Mouse (Mus musculus) naive thymus-derived CD4-positive, alpha-beta T cell, adult 2 months (primary cell): Measurements from ENCODE around the gene Usp43.

Experiments
- DNase-seq: peaks from one replicate; pipeline ENCODE4 v3.0.0-alpha.2; 2011; ENCODE audit warnings: low read depth

Usp43 gene

GRCm38 (mm10) chr11:67806832-67807597, 114.9 kb downstream of the Usp43 start:
- DNase-seq = no peak

- no peak for DNase-seq
Observed at GRCm38 (mm10) chr11:67805538-67805937, 116.4 kb downstream of the Usp43 start.
